Mouse (Mus musculus): ENCODE data around the gene Lsamp. TPM values are rescaled to one million over a fixed set of nuclear protein-coding genes. Genes with fewer than 3 reads are reported as not detected.
"Not testable (repeated sequence)": the region's sequence is repeated elsewhere in the genome, so short reads cannot be mapped to it uniquely, and the experiment has no call there.

Lsamp gene
- polyA plus RNA-seq, 1 experiment: not detected

DNA sequence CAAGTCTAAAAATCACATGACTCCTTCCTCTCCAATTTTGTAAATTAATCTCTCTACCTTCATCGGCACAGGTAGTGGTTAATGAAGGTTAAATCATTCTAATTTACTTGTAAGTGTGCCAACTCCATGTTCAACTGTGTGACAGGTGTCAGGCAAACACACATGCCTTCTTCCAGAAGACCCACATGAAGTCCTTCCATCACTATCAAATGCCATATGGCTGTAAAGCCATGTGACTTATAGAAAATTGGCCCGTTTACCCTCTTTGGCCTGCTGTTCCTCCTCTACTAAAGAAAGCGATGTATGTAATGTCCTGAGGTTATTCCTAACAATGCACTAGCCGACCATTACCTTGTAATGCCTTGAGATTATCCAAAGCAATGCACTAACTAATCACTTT lies 565.5 kb downstream of the Lsamp start:
- no peaks in the 10 kb centered on the region for H3K27me3 ChIP-seq (replicated peaks)
- H3K36me3 ChIP-seq (replicated peaks; ENCODE audit: low read length): no peaks in the 10 kb centered on the region
- no peaks in the 10 kb centered on the region for H3K9me3 ChIP-seq
- no peaks in the 10 kb centered on the region for H3K4me1 ChIP-seq
- TF ChIP-seq FLI1 (IDR thresholded peaks at IDR 0.05; ENCODE audit: low read length) (no peak), GATA1 (IDR thresholded peaks at IDR 0.05; ENCODE audit: borderline replicate concordance, low read length) (no peak)
- H3K4me3 ChIP-seq (replicated peaks): no peak overlapping the region

DNA sequence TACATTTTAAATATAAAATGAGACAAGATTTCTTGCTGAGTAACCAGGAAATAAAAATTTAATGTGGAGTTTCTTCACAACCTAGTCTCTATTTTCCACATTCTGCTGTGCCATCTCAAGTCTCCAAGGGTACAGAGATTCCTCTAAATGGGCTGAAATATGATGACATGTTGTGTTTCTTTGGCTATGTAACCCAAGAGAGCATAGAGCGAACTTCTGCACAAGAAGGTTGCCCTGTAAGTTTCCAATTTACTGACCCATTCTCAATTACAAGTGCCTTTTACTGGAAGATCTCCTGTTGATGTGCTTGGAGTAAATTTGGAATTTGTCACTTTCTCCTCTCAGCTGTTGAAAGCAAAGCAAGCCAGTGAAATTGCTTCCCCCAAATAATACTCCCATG lies 571.4 kb downstream of the Lsamp start:
- Histone ChIP-seq H3K9me3 (no peaks in the 10 kb centered on the region), H3K27me3 (replicated peaks) (no peaks in the 10 kb centered on the region), H3K4me1 (no peaks in the 10 kb centered on the region), H3K36me3 (replicated peaks; ENCODE audit: low read length) (no peaks in the 10 kb centered on the region), H3K4me3 (replicated peaks) (no peak overlapping the region)
- TF ChIP-seq GATA1 (IDR thresholded peaks at IDR 0.05; ENCODE audit: borderline replicate concordance, low read length) (no peak), FLI1 (IDR thresholded peaks at IDR 0.05; ENCODE audit: low read length) (no peak)

DNA sequence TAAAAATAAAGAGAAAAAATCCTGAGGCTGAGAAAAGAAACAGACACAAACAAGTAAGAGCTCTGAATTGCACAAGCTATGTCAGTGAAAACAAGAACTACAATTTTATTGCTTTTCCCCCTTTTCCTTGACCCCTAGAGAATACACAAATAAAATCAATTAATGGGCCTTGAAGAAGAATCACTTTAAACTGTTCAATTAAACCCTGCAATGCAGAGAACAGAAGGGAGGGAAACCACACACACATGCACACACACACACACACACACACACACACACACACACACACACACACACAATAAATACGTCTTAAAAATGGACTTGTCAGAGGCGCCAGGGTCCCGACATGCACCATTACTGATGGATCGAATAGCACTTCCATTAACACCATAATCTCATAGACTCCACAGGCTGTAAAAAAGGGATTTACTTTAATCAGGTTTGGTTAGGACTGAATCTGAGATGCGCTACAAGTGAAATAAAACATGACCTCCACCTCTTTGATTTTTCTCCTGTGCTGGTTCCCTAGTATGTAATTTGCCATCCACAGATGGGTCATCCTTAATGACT lies 573.6 kb downstream of the Lsamp start:
- H3K4me1 ChIP-seq: no peaks in the 10 kb centered on the region
- H3K9me3 ChIP-seq: no peaks in the 10 kb centered on the region
- H3K27me3 ChIP-seq (replicated peaks): no peaks in the 10 kb centered on the region
- no peak overlapping the region for H3K4me3 ChIP-seq (replicated peaks)
- no peak for TF ChIP-seq GATA1 (IDR thresholded peaks at IDR 0.05; ENCODE audit: borderline replicate concordance, low read length)
- TF ChIP-seq FLI1 (IDR thresholded peaks at IDR 0.05; ENCODE audit: low read length): no peak
- H3K36me3 ChIP-seq (replicated peaks; ENCODE audit: low read length): no peaks in the 10 kb centered on the region

DNA sequence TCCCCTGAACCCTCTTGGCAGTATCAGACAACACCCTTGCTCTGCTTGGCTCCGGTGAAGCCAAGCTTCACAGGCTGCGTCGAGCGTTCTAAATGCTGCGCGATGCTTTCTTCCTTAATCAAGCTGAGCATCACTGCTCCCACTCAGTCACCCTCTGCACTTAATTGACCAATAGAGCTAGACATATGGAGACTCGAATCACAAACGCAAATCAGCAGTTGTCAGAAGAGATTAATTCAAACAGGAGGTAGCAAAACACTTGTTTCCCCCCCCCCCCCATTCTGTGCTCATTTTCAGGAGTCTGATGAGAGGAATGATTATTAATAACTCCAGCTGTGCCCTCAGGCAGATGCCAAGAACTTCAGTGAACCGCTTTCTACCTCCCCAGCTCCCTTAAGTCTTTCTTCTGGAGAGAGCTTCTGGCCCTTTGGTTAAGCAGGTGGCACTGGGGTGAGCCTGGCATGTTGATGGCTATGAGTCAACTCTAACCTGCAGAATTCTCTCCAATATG lies 583.3 kb downstream of the Lsamp start:
- Histone ChIP-seq H3K27me3 (replicated peaks) (no peaks in the 10 kb centered on the region), H3K9me3 (peaks cover 7% of the 10 kb centered on the region), H3K4me3 (replicated peaks) (no peak overlapping the region), H3K36me3 (replicated peaks; ENCODE audit: low read length) (no peaks in the 10 kb centered on the region), H3K4me1 (no peaks in the 10 kb centered on the region)
- no peak for TF ChIP-seq GATA1 (IDR thresholded peaks at IDR 0.05; ENCODE audit: borderline replicate concordance, low read length)
- TF ChIP-seq FLI1 (IDR thresholded peaks at IDR 0.05; ENCODE audit: low read length): no peak

DNA sequence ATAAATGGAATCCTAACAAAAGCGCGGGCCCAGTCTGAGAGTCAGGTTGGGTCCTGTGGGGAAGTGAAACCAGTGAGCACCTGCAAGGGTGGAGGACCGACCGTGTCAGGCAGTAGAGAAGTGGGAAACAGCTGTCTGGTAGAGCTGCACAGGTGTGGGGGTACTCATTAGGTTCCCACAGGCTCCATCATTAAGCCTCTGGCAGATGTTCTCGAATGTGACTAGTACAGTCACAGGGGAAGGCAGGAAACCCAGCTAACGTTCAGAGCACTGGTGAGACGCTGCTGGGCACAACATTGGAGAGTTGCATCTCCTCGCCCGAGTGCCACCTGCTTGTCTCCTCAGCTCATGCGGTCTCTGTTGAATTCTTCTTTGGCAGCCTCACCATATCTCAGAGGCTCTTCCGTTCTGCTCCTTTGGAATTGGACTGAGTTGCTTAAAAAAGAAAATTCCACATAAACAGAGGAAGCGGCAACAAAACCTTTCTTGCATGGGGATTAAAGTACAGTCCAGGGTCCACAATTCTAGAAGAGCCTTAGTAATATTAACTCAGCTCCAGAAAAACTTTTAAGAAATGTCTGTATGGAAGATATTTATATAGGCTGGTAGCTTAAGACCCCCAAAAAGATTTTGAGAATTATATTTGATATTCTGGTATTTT lies 588.1 kb downstream of the Lsamp start:
- Histone ChIP-seq H3K4me3 (replicated peaks) (no peak overlapping the region), H3K36me3 (replicated peaks; ENCODE audit: low read length) (no peaks in the 10 kb centered on the region), H3K27me3 (replicated peaks) (no peaks in the 10 kb centered on the region), H3K9me3 (peaks cover 6% of the 10 kb centered on the region), H3K4me1 (no peaks in the 10 kb centered on the region)
- TF ChIP-seq FLI1 (IDR thresholded peaks at IDR 0.05; ENCODE audit: low read length) (no peak), GATA1 (IDR thresholded peaks at IDR 0.05; ENCODE audit: borderline replicate concordance, low read length) (no peak)

DNA sequence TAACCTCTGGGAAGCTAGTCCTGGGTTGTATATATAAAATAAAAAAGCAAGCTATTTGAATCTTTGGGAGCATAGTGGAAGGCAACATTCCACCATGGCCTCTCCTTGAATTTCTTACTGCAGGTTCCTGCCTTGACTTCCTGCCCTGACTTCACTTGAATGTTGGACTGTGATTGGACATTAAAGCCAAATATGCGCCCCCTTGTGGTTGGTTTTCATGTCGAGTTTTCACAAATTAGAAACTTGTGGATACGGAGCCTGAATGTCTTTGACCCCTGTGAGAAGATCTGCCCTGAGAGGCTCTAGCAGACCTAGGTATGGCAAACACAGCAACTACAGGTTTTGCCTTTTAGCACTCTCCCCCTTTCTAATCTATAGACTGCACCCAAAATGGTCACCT lies 597.9 kb downstream of the Lsamp start:
- TF ChIP-seq GATA1 (IDR thresholded peaks at IDR 0.05; ENCODE audit: borderline replicate concordance, low read length): no peak
- TF ChIP-seq FLI1 (IDR thresholded peaks at IDR 0.05; ENCODE audit: low read length): no peak
- H3K27me3 ChIP-seq (replicated peaks): no peaks in the 10 kb centered on the region
- no peaks in the 10 kb centered on the region for H3K36me3 ChIP-seq (replicated peaks; ENCODE audit: low read length)
- H3K4me1 ChIP-seq: no peaks in the 10 kb centered on the region
- no peaks in the 10 kb centered on the region for H3K9me3 ChIP-seq
- no peak overlapping the region for H3K4me3 ChIP-seq (replicated peaks)

DNA sequence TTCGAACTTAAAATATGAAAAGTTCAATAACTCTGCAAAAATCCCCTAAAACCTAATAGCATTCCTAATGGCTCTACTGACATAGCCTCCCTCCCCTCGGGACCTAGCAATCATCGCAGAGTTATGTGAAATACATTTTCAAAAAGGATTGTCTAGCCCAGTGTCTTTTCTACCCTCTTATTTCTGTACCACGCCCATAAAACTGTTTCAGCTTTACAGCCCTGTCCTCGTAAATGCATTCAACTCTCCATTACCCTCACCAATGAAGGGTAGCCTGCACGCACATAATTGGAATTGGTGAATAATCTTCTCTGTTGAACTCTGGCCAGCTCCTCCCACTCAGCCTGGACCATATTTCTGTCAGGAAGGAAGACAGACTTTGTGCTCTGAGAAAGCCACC lies 609.0 kb downstream of the Lsamp start:
- Histone ChIP-seq H3K27me3 (replicated peaks) (no peaks in the 10 kb centered on the region), H3K36me3 (replicated peaks; ENCODE audit: low read length) (no peaks in the 10 kb centered on the region), H3K4me3 (replicated peaks) (no peak overlapping the region), H3K4me1 (no peaks in the 10 kb centered on the region), H3K9me3 (no peaks in the 10 kb centered on the region)
- no peak for TF ChIP-seq FLI1 (IDR thresholded peaks at IDR 0.05; ENCODE audit: low read length)
- TF ChIP-seq GATA1 (IDR thresholded peaks at IDR 0.05; ENCODE audit: borderline replicate concordance, low read length): no peak

DNA sequence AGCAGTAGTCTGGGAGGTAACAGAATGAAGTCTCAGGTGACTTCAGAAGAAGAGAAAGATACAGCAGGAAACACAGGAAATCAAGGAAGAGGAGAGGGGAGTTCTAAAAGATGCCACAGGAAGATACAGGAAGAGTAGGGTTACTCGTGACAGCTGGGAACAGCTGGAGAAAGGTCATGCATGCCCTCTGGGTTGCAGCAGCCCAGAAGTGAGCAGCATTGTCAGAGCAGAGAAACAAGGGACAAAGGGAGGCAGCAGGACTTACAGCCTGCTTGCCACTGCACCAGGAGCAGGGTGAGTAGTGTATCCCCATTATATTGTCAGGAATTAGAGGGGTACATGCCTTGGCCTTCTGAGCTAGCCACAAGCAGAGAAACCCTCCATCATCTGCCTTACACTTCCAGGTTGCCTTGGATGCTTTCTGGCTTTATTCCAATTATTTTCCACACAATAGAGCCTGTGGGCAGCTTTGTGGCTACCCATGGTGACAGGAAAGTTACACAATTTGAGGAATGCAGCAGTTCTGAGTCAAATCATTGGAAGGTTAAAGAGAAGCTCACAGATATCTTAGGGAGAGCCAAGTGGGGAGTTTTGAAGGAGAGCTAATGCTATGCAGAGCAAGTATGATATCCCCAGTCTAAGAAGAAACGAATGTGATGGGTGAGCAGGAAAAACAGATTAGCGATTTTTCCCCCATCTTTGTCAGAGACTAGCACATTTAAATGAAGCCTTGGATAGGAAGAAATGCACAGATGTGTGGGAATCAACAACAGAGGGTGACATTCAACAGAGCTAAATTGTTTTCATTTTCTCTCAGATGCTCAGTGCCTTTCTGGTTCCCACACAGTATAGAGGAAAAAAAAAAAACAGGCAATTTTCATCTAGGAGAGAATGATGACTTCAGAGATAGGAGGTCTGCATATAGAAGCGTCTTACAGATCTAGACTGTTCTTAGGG lies 617.5 kb downstream of the Lsamp start:
- Histone ChIP-seq H3K9me3 (no peaks in the 10 kb centered on the region), H3K4me3 (replicated peaks) (no peak overlapping the region), H3K4me1 (no peaks in the 10 kb centered on the region), H3K27me3 (replicated peaks) (no peaks in the 10 kb centered on the region), H3K36me3 (replicated peaks; ENCODE audit: low read length) (no peaks in the 10 kb centered on the region)
- no peak for TF ChIP-seq GATA1 (IDR thresholded peaks at IDR 0.05; ENCODE audit: borderline replicate concordance, low read length)
- no peak for TF ChIP-seq FLI1 (IDR thresholded peaks at IDR 0.05; ENCODE audit: low read length)

DNA sequence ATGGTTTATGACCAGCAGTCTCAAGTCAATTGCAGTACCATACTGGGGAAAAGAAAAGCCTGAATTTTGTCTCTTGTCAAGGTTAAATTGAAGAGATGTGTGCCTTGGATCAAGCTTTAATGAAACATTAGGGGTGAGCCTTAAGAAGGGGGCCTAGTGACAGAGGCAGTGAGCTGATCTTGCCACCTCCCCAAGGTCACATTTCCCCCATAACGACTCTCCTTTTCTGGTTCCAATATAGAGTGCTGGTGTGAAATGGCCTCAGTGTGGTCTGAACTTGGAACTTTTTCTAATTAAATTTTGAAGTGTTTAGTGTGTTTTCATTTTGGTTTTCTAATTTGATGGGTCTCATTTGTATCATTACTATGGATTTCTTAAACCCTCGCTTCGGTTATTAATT lies 623.3 kb downstream of the Lsamp start:
- no peak for TF ChIP-seq GATA1 (IDR thresholded peaks at IDR 0.05; ENCODE audit: borderline replicate concordance, low read length)
- Histone ChIP-seq H3K36me3 (replicated peaks; ENCODE audit: low read length) (no peaks in the 10 kb centered on the region), H3K4me3 (replicated peaks) (no peak overlapping the region), H3K4me1 (no peaks in the 10 kb centered on the region), H3K27me3 (replicated peaks) (no peaks in the 10 kb centered on the region), H3K9me3 (no peaks in the 10 kb centered on the region)

DNA sequence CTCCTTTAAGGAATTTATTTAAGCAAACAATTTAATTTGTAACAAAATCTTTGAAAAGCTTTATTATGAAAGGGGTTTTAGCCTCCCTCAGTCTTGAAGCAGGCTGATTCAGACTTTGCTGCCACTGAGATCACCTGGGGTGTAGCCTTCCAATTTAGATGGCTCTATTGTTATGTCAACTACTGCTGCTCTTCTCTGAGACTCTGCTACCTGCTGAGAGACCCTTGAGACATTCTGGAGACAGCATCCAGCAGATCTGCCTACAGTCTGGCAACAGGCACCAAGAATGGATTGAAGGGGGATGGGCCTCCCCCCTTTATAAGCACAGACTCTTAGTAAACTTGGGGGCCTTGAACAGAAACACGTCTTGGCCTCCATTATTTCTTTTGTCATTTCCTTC lies 632.5 kb downstream of the Lsamp start:
- H3K27me3 ChIP-seq (replicated peaks); H3K4me1 ChIP-seq; H3K9me3 ChIP-seq; H3K4me3 ChIP-seq (replicated peaks); H3K36me3 ChIP-seq (replicated peaks; ENCODE audit: low read length): not testable (repeated sequence)

DNA sequence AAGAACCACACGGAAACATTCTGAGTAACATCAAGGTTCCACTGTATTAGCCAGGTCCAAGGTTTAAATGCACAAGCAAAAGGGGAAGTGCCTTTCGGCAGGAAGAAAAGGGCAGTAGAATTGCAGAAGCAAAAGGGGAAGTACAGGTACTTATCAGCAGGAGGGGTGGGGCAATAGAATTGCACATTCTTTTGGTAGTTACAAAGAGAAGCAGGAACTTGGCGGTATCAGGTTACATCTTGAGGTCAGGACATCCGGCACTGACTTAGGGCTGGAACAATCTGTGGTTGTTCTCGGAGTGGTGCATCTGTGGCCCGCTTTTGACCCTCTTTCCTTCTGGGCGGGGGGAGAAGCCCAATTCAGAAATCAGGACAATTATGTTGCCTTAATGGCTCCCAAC lies 636.9 kb downstream of the Lsamp start:
- not testable (repeated sequence) for H3K9me3 ChIP-seq; H3K4me3 ChIP-seq (replicated peaks); H3K27me3 ChIP-seq (replicated peaks); H3K4me1 ChIP-seq; H3K36me3 ChIP-seq (replicated peaks; ENCODE audit: low read length)
